Mouse (Mus musculus): Measurements from ENCODE around the gene Kndc1. TPM values are rescaled to one million over a fixed set of nuclear protein-coding genes. Genes with fewer than 3 reads are reported as not detected.

Gene Kndc1
- polyA plus RNA-seq, 2 experiments: 0.10 to 0.45 TPM

DNA sequence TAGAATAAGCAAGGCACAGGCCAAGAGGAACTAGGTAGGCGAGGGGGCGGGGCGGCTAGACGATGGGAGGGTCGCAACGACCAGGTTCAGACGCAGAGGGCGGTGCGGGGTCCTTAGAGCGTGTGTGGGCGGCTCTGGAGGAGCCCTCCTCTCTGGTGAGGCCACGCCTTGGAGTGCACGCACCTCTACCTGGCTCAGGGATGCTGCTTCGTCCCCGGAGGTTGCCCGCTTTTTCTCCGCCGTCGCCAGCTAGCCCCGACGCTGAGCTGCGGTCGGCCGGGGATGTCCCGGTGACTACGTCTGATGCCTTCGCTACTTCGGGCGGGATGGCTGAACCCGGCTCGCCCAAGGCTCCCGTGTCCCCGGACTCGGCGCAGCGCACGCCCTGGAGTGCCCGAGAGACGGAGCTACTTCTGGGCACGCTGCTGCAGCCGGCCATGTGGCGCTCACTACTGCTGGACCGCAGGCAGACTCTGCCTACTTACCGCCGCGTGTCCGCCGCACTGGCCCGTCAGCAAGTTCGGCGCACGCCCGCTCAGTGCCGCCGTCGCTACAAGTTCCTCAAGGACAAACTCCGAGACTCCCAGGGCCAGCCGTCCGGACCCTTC is 49.3 kb downstream of the Kndc1 start, which contains the start of gene Utf1:
TSS of gene Utf1 (plus strand) at position 116 of the 608 bp plus-strand sequence.
- H3K9ac ChIP-seq (ENCODE audit: low read depth, low read length, severe bottlenecking): 0 out of 2 replicates have a peak within 1 kb of the TSS, but pooled peaks have one; percentile 14
- TF ChIP-seq POLR2A (IDR thresholded peaks at IDR 0.05; ENCODE audit: borderline replicate concordance, extremely low read depth, insufficient read depth, insufficient read length): no peak
- WGBS: under 1% methylated on average over 51 of the region's 59 CpGs
- ATAC-seq (ENCODE audit: low FRiP score, low read depth): no peak
- no peak for DNase-seq (ENCODE audit: low spot score)
- peaks cover 62% of the 10 kb centered on the region for H3K27me3 ChIP-seq (ENCODE audit: control insufficient read depth, insufficient read depth, low read length)
- peak within 1 kb of the TSS; percentile 39 for H3K4me3 ChIP-seq (replicated peaks; ENCODE audit: low read length)
- H3K4me2 ChIP-seq (replicated peaks; ENCODE audit: low read depth, low read length, severe bottlenecking): peak within 1 kb of the TSS; percentile 62
- no peaks in the 10 kb centered on the region for H3K4me1 ChIP-seq (ENCODE audit: control insufficient read depth, insufficient read depth, low read length)
- H3K27ac ChIP-seq (replicated peaks; ENCODE audit: low read depth, low read length): no peak within 1 kb of the TSS
- H3K36me3 ChIP-seq (ENCODE audit: control insufficient read depth, insufficient read depth, low read length): no peaks in the 10 kb centered on the region
- no peaks in the 10 kb centered on the region for H3K9me3 ChIP-seq (ENCODE audit: control insufficient read depth, low read length)

DNA sequence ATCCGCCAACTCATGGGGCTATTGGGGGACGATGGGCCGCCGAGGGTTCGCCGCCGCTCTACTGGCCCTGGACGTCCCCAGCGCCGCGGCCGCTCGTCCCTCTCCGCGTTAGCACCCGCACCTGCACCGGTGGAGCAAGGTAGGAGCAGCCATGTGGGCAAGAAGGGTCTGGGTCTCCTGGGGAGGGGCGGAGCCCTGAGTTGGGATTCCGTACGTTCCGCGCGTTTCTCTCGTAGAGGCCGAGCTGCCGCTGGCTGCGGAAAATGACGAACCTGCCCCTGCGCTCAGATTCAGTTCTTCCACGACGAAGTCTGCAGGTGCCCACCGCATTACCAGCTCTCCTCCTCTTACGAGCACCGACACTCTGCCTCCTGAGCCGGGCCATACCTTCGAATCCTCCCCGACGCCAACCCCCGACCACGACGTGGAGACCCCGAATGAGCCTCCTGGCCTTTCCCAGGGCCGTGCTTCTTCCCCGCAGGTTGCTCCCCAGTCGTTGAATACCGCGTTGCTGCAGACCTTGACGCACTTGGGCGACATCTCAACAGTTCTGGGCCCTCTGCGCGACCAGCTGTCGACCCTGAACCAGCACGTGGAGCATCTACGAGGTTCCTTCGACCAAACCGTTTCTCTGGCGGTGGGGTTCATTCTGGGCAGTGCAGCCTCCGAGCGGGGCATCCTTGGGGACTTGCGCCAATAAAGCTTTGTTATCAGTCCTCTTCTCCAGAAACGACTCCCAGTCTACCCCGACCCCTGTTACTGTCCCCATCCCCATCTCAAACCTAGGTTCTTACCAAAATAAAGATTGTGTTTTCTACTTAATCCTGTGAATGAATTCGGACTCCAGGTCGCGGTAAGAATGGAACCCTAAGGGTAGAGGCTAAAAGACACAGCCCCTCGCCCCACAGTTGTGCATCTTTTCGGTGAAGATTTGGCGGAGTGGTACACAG is 50.1 kb downstream of the Kndc1 start:
- Histone ChIP-seq H3K9me3 (ENCODE audit: control insufficient read depth, low read length) (no peaks in the 10 kb centered on the region), H3K27me3 (ENCODE audit: control insufficient read depth, insufficient read depth, low read length) (peaks cover 69% of the 10 kb centered on the region), H3K36me3 (ENCODE audit: control insufficient read depth, insufficient read depth, low read length) (no peaks in the 10 kb centered on the region), H3K4me1 (ENCODE audit: control insufficient read depth, insufficient read depth, low read length) (no peaks in the 10 kb centered on the region), H3K4me2 (replicated peaks; ENCODE audit: low read depth, low read length, severe bottlenecking) (peak overlapping the region; percentile 62), H3K27ac (replicated peaks; ENCODE audit: low read depth, low read length) (no peak overlapping the region), H3K4me3 (replicated peaks; ENCODE audit: low read length) (peak overlapping the region; percentile 39), H3K9ac (ENCODE audit: low read depth, low read length, severe bottlenecking) (0 out of 2 replicates have a peak overlapping the region, but pooled peaks have one; percentile 14)
- 4% methylated on average over 57 of the region's 68 CpGs for WGBS
- DNase-seq (ENCODE audit: low spot score): no peak
- TF ChIP-seq POLR2A (IDR thresholded peaks at IDR 0.05; ENCODE audit: borderline replicate concordance, extremely low read depth, insufficient read depth, insufficient read length): no peak
- ATAC-seq (ENCODE audit: low FRiP score, low read depth): no peak

DNA sequence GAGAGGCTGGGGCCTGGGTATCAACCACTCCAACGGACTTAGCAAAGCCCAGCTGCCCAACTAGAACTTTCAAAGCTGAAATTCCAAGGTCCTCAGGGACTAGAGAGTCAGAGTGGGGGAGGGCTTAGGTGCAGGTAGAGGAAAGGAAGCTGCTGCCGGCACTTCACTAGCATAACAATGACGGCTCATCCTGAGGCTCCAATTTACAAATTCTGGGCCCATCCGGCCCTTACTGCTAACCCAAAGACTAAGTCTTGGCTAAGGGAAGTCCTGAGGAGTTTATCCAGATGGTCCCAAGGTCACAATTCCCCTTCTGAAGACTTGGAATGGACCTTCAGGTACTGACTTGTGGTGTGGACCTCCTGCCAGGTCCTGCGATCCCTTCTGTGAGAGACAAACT is 51.0 kb downstream of the Kndc1 start:
- TF ChIP-seq POLR2A (IDR thresholded peaks at IDR 0.05; ENCODE audit: borderline replicate concordance, extremely low read depth, insufficient read depth, insufficient read length): no peak
- no peak overlapping the region for H3K27ac ChIP-seq (replicated peaks; ENCODE audit: low read depth, low read length)
- H3K9ac ChIP-seq (ENCODE audit: low read depth, low read length, severe bottlenecking): no peak overlapping the region
- 15% methylated on average over 5 of the region's 5 CpGs for WGBS
- H3K4me2 ChIP-seq (replicated peaks; ENCODE audit: low read depth, low read length, severe bottlenecking): no peak overlapping the region
- H3K4me1 ChIP-seq (ENCODE audit: control insufficient read depth, insufficient read depth, low read length): no peaks in the 10 kb centered on the region
- H3K36me3 ChIP-seq (ENCODE audit: control insufficient read depth, insufficient read depth, low read length): no peaks in the 10 kb centered on the region
- DNase-seq (ENCODE audit: low spot score) (no peak), ATAC-seq (ENCODE audit: low FRiP score, low read depth) (no peak)
- no peaks in the 10 kb centered on the region for H3K9me3 ChIP-seq (ENCODE audit: control insufficient read depth, low read length)
- H3K4me3 ChIP-seq (replicated peaks; ENCODE audit: low read length): no peak overlapping the region
- peaks cover 69% of the 10 kb centered on the region for H3K27me3 ChIP-seq (ENCODE audit: control insufficient read depth, insufficient read depth, low read length)

GRCm38 (mm10) chr7:139946032-139946431 is 51.5 kb downstream of the Kndc1 start:
- ATAC-seq (ENCODE audit: low FRiP score, low read depth) (no peak), DNase-seq (ENCODE audit: low spot score) (no peak)
- H3K4me3 ChIP-seq (replicated peaks; ENCODE audit: low read length): no peak overlapping the region
- H3K36me3 ChIP-seq (ENCODE audit: control insufficient read depth, insufficient read depth, low read length): no peaks in the 10 kb centered on the region
- H3K9me3 ChIP-seq (ENCODE audit: control insufficient read depth, low read length): no peaks in the 10 kb centered on the region
- H3K27me3 ChIP-seq (ENCODE audit: control insufficient read depth, insufficient read depth, low read length): peaks cover 69% of the 10 kb centered on the region
- no peak overlapping the region for H3K9ac ChIP-seq (ENCODE audit: low read depth, low read length, severe bottlenecking)
- no peak for TF ChIP-seq POLR2A (IDR thresholded peaks at IDR 0.05; ENCODE audit: borderline replicate concordance, extremely low read depth, insufficient read depth, insufficient read length)
- H3K4me2 ChIP-seq (replicated peaks; ENCODE audit: low read depth, low read length, severe bottlenecking): no peak overlapping the region
- H3K4me1 ChIP-seq (ENCODE audit: control insufficient read depth, insufficient read depth, low read length): no peaks in the 10 kb centered on the region
- no peak overlapping the region for H3K27ac ChIP-seq (replicated peaks; ENCODE audit: low read depth, low read length)
- WGBS: 29% methylated on average over 5 of the region's 5 CpGs

DNA sequence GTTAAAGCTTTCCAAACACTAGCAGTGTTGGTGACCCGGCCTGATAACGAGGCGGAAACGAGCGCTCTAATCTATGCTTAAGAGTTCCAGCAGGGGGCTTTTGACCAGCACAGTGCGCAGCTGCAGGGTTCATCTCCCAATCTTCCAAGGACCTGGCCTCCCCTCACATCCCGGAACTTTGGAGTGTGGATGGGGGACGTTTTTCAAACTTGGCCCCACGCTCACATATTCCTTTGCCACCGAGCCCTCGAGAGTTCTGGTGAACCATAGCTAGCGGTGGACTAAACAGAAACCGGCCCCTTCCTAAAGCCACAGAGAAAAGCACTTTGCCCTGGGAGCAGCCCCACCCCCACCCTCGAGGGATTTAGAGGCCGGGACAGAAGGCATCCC is 55.4 kb downstream of the Kndc1 start:
- peak overlapping the region; percentile 49 for H3K9ac ChIP-seq (ENCODE audit: low read depth, low read length, severe bottlenecking)
- peak overlapping the region; percentile 73 for H3K4me2 ChIP-seq (replicated peaks; ENCODE audit: low read depth, low read length, severe bottlenecking)
- H3K27ac ChIP-seq (replicated peaks; ENCODE audit: low read depth, low read length): no peak overlapping the region
- H3K36me3 ChIP-seq (ENCODE audit: control insufficient read depth, insufficient read depth, low read length): no peaks in the 10 kb centered on the region
- no peaks in the 10 kb centered on the region for H3K9me3 ChIP-seq (ENCODE audit: control insufficient read depth, low read length)
- peak overlapping the region; percentile 53 for H3K4me3 ChIP-seq (replicated peaks; ENCODE audit: low read length)
- TF ChIP-seq POLR2A (IDR thresholded peaks at IDR 0.05; ENCODE audit: borderline replicate concordance, extremely low read depth, insufficient read depth, insufficient read length): no peak
- ATAC-seq (ENCODE audit: low FRiP score, low read depth) (peak; percentile 88), DNase-seq (ENCODE audit: low spot score) (peak; percentile 72)
- under 1% methylated on average over 15 of the region's 15 CpGs for WGBS
- peaks cover 44% of the 10 kb centered on the region for H3K27me3 ChIP-seq (ENCODE audit: control insufficient read depth, insufficient read depth, low read length)
- H3K4me1 ChIP-seq (ENCODE audit: control insufficient read depth, insufficient read depth, low read length): no peaks in the 10 kb centered on the region
